Mouse (Mus musculus) C2C12 (cell line): ENCODE results near the gene Lemd2. TPM values are rescaled to one million over a fixed set of nuclear protein-coding genes. Genes with fewer than 3 reads are reported as not detected.
A peak's percentile ranks its signal among the peaks of the same experiment; 100 is the strongest.

Experiments used
- H3K27me3 ChIP-seq: one replicate; pipeline ENCODE4 v1.6.1; 2011; ENCODE audit not compliant: control insufficient read depth, insufficient read depth, insufficient read length
- H3K36me3 ChIP-seq: one replicate; pipeline ENCODE4 v1.6.1; 2011; ENCODE audit not compliant: control insufficient read depth, insufficient read depth
- H3K4me3 ChIP-seq: one replicate; pipeline ENCODE4 v1.5.1; 2011; ENCODE audit warnings: mild to moderate bottlenecking, control low read depth; ENCODE audit not compliant: poor library complexity, insufficient read depth, severe bottlenecking
- H3K79me2 ChIP-seq: one replicate; pipeline ENCODE4 v1.6.1; 2011; ENCODE audit not compliant: control insufficient read depth, insufficient read depth
- H3K79me3 ChIP-seq: one replicate; pipeline ENCODE4 v1.6.1; 2011; ENCODE audit warnings: low read depth, control low read depth
- H3ac ChIP-seq: one replicate; pipeline ENCODE3; 2011; ENCODE audit warnings: low read depth; ENCODE audit not compliant: control insufficient read depth, insufficient read length
- CEBPB ChIP-seq: IDR thresholded peaks from one replicate; pipeline ENCODE4 v1.6.1; 2011; ENCODE audit warnings: low read depth, mild to moderate bottlenecking, control low read depth, moderate library complexity
- CTCF ChIP-seq: IDR thresholded peaks from one replicate; pipeline ENCODE4 v1.5.1; 2011; ENCODE audit not compliant: control insufficient read depth, insufficient read depth, insufficient read length
- FOSL1 ChIP-seq: IDR thresholded peaks from one replicate; pipeline ENCODE4 v1.8.0; 2011; ENCODE audit warnings: mild to moderate bottlenecking, low read length; ENCODE audit not compliant: poor library complexity, insufficient read depth, severe bottlenecking
- MAX ChIP-seq: IDR thresholded peaks from one replicate; pipeline ENCODE4 v1.6.1; 2011; ENCODE audit warnings: mild to moderate bottlenecking, control low read depth
- MYOD1 ChIP-seq: IDR thresholded peaks from one replicate; pipeline ENCODE4 v1.6.1; 2011; ENCODE audit warnings: low read depth; ENCODE audit not compliant: control insufficient read depth, insufficient read length
- MYOG ChIP-seq: IDR thresholded peaks from one replicate; pipeline ENCODE4 v1.6.1; 2011; ENCODE audit not compliant: control insufficient read depth, insufficient read length; ENCODE audit errors: extremely low read depth
- USF1 ChIP-seq: IDR thresholded peaks from one replicate; pipeline ENCODE4 v1.6.1; 2011; ENCODE audit warnings: low read depth, mild to moderate bottlenecking, control low read depth, moderate library complexity
- polyA plus RNA-seq: library from polyadenylated mRNA; unstranded; fragments of >200 nt; fragmentation: generic; extraction: Trizol; gene quantifications from one replicate; pipeline ENCODE4 v1.2.1, GENCODE M21; 2012; ENCODE audit warnings: missing spikeins

Lemd2 gene
- polyA plus RNA-seq, 1 experiment: 45.9 TPM

DNA sequence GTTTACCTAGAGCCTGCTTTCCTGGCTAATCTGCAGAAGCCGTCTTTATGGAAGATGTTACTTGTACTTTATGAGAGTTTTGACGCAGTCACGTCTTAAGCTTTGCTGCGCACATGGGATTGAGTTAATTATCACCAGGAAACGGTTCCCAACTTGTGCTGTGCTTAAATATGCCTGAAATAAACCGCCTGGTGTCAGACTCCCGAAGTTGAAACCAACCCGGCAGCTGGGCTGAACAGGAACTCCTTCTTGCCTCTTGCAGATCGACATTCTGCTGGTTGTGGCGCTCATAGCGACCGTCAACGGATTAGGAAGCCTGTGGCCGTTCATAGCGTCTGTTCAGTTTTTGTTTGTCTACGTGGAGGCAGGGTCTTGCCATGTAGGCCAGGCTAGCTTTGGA, 17.3 kb upstream of the Lemd2 start:
- no peak overlapping the region for H3K4me3 ChIP-seq
- no peaks in the 10 kb centered on the region for H3K79me2 ChIP-seq
- H3K36me3 ChIP-seq: no peaks in the 10 kb centered on the region
- no peaks in the 10 kb centered on the region for H3K79me3 ChIP-seq
- peaks cover 59% of the 10 kb centered on the region for H3K27me3 ChIP-seq
- H3ac ChIP-seq: no peak overlapping the region
- TF ChIP-seq MYOD1: no peak
- TF ChIP-seq MAX: no peak
- no peak for TF ChIP-seq USF1
- no peak for TF ChIP-seq CEBPB
- no peak for TF ChIP-seq CTCF
- no peak for TF ChIP-seq FOSL1
- no peak for TF ChIP-seq MYOG

- H3ac ChIP-seq: no peak overlapping the region
- no peak overlapping the region for H3K4me3 ChIP-seq
- peaks cover 34% of the 10 kb centered on the region for H3K27me3 ChIP-seq
- H3K36me3 ChIP-seq: no peaks in the 10 kb centered on the region
- no peaks in the 10 kb centered on the region for H3K79me2 ChIP-seq
- H3K79me3 ChIP-seq: no peaks in the 10 kb centered on the region
- TF ChIP-seq USF1 (no peak), MYOD1 (no peak), CEBPB (no peak), FOSL1 (no peak), MAX (no peak), CTCF (no peak)
These were observed 14.6 kb upstream of the Lemd2 start for GRCm38 (mm10) chr17:27218916-27219315.

DNA sequence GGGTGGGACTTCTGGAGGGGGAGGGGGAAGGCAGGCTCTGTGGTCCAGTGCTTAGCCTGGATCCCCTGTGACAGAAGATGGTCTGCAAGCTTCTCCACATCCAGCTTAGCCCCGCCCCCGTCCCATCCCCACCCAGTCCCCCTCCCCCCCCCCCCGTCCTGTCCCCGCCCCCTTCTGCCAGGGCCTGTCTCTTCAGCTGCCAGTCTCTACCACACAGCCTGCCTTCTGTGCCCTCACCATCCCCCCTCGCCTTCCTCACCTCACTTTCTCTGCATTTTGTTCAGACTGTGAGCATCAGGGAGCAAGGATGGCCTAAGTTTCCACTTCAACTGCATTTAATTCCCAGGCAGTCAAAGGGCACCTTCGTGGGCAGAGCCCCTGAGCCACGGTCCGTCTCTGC, 14.1 kb upstream of the Lemd2 start:
- TF ChIP-seq MYOD1 (no peak), MYOG (no peak), USF1 (no peak), CTCF (no peak), MAX (no peak), CEBPB (no peak), FOSL1 (no peak)
- Histone ChIP-seq H3K27me3 (peaks cover 31% of the 10 kb centered on the region), H3K36me3 (no peaks in the 10 kb centered on the region), H3K4me3 (no peak overlapping the region), H3K79me2 (no peaks in the 10 kb centered on the region), H3K79me3 (no peaks in the 10 kb centered on the region), H3ac (no peak overlapping the region)

- Histone ChIP-seq H3ac (no peak overlapping the region), H3K27me3 (peaks cover 7% of the 10 kb centered on the region), H3K36me3 (no peaks in the 10 kb centered on the region), H3K79me2 (no peaks in the 10 kb centered on the region), H3K4me3 (no peak overlapping the region), H3K79me3 (no peaks in the 10 kb centered on the region)
- no peak for TF ChIP-seq MYOG
- no peak for TF ChIP-seq CEBPB
- no peak for TF ChIP-seq MAX
- TF ChIP-seq CTCF: peak; percentile 18
- no peak for TF ChIP-seq USF1
These were observed 8.7 kb upstream of the Lemd2 start for GRCm38 (mm10) chr17:27212768-27213525.

DNA sequence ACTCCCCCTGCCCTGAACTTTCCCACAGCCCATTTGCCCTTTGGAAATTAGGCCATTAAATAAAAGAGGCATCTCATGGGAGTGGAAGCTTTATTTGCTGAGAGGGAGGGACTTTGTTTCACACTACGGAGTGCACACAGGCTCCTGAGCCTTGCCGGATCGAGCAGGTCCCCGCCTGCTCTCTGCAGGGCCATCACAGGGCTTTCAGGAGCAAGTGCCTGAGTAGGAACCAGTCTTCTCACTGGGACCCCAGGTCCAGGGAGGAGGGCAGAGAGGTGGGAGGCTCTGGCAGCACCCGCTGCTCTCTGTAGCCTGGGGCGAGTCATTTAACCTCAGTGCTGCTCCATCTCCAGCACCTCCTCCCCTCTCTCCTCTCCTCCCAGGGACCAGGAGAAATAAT, 7.7 kb upstream of the Lemd2 start:
- TF ChIP-seq MYOD1 (no peak), CEBPB (no peak), USF1 (no peak), MYOG (no peak), MAX (no peak), CTCF (no peak), FOSL1 (no peak)
- no peaks in the 10 kb centered on the region for H3K27me3 ChIP-seq
- no peak overlapping the region for H3K4me3 ChIP-seq
- no peaks in the 10 kb centered on the region for H3K79me3 ChIP-seq
- no peaks in the 10 kb centered on the region for H3K79me2 ChIP-seq
- H3K36me3 ChIP-seq: no peaks in the 10 kb centered on the region
- no peak overlapping the region for H3ac ChIP-seq

DNA sequence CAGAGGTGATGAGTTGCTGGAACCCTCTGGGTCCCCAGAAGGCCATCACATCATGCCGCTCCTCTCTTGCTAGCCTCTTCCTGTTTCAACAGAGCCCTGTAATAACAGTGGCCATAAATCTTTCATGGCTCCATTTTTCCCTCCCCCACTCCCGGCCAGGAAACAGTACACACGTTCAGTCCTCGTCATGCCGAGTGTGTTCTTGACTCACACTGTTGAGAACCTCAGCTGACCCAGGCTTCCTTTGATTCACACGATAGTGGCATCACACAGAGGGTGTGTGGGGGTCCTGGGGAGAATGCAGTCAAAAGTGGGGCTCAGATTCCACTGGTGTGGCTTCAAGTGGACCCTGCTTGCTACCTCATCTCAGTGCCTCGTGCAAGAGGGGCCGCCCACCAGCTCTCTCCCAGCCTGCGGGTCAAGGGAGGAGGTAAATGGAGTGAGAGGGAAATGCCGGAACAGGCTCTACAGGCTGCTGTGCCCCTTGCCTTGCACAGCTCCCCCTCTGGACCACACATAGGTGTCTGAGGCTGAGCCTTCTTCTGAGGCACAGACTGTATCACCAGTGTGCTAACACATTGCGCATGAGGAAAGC, 2.9 kb upstream of the Lemd2 start:
- no peaks in the 10 kb centered on the region for H3K27me3 ChIP-seq
- TF ChIP-seq MAX (no peak), FOSL1 (no peak), USF1 (no peak), MYOD1 (no peak), MYOG (no peak), CEBPB (no peak), CTCF (no peak)
- H3K4me3 ChIP-seq: no peak overlapping the region
- H3K79me2 ChIP-seq: peaks cover 17% of the 10 kb centered on the region
- peaks cover 7% of the 10 kb centered on the region for H3K36me3 ChIP-seq
- H3ac ChIP-seq: no peak overlapping the region
- H3K79me3 ChIP-seq: peaks cover 10% of the 10 kb centered on the region
